Mouse (Mus musculus) Patski (cell line): ENCODE measurements around the gene Dchs2. TPM values are rescaled to one million over a fixed set of nuclear protein-coding genes. Genes with fewer than 3 reads are reported as not detected.
"Not testable (repeated sequence)": the region's sequence is repeated elsewhere in the genome, so short reads cannot be mapped to it uniquely, and the experiment has no call there.

ENCODE experiments used
- ATAC-seq: fragments of 100-300 bp; one replicate; pipeline ENCODE4 v1.8.0; 2021
- CTCF ChIA-PET: fragments of 350-600 bp; sonication (Branson Sonifier 250); formaldehyde crosslinking; loops from one replicate; lab custom pipeline; 2022; ENCODE audit warnings: inconsistent platforms; lab: Charles Lee
- POLR2A ChIA-PET: fragments of 350-600 bp; sonication (Branson Sonifier 250); formaldehyde crosslinking; loops from one replicate; lab custom pipeline; 2022; ENCODE audit warnings: antibody characterized with exemption, inconsistent platforms; lab: Charles Lee
- DNase-seq: peaks from one replicate; pipeline ENCODE4 v3.0.0-alpha.2; 2011; ENCODE audit warnings: low read depth, low spot score
- H3K27me3 ChIP-seq: fragments of 371-371 bp; one replicate; pipeline ENCODE4 v1.5.1; 2021
- CTCF ChIP-seq: fragments of 100-300 bp; IDR thresholded peaks from one replicate; pipeline ENCODE4 v1.5.1; 2021
- in situ Hi-C: fragments of 300-500 bp; cut with MboI; formaldehyde crosslinking; loops from 3 replicates; pipeline ENCODE4 v1.11.1; 2018; ENCODE audit warnings: low pct_unique_long_range_greater_than_20kb, mixed read lengths
- polyA plus RNA-seq: library from polyadenylated mRNA; unstranded; gene quantifications from one replicate; pipeline ENCODE4 v1.2.3, GENCODE M21; 2021

The Dchs2 gene
- polyA plus RNA-seq, 1 experiment from 2014 or later, result 0.12 TPM

GRCm38 (mm10) chr3:83114946-83115345, 12.8 kb upstream of the Dchs2 start:
- no peak for DNase-seq
- no peak for ATAC-seq

DNA sequence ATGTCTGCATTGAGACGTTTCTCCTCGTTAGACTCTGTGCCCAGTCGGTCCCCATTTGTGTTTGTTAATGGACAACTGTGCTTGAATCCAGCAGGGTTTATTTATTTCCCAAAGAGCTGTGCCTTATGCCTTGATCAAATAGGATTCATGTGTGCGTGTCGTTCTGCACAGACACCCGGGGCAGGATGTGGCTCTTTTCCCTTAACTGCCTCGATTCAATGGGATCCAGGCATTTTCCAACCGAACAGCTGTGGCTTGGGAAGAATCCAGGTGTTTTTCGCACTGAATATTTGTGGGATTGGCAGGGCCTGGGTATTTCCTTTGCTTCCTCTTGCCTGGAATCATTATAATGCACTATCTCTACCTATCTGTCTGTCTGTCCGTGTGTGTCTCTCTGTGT, 10.2 kb upstream of the Dchs2 start:
- peak; percentile 42 for DNase-seq
- ChIA-PET CTCF (interaction anchor here (1.8 kb wide), 1 partner anchor 13 kb away, joined by 4 read pairs; no protein-coding TSS in a partner anchor), POLR2A (interaction anchor here (1.2 kb wide), 1 partner anchor 10 kb away, joined by 3 read pairs; the partner anchor contains the start of gene Dchs2)
- in situ Hi-C loops, result no loop called here
- no peak for TF ChIP-seq CTCF
- ATAC-seq, result peak; percentile 62
- peaks cover 48% of the 10 kb centered on the region for H3K27me3 ChIP-seq

More at GRCm38 (mm10) chr3:83114946-83115345, 12.8 kb upstream of the Dchs2 start:
- ChIA-PET CTCF (no interaction called here), POLR2A (no interaction called here)
- TF ChIP-seq CTCF, result no peak
- in situ Hi-C loops, result loop anchor here (5.0 kb wide), 1 partner anchor 162 kb away; no protein-coding TSS in a partner anchor
- peaks cover 45% of the 10 kb centered on the region for H3K27me3 ChIP-seq

- POLR2A ChIA-PET, DNase-seq, in situ Hi-C loops, ATAC-seq: not testable (repeated sequence)
- CTCF ChIA-PET, result interaction anchor here (2.0 kb wide), 1 partner anchor 14 kb away, joined by 5 read pairs; no protein-coding TSS in a partner anchor
- peaks cover 70% of the 10 kb centered on the region for H3K27me3 ChIP-seq
Observed at GRCm38 (mm10) chr3:83123945-83124344, 3.8 kb upstream of the Dchs2 start.

- ChIA-PET POLR2A (interaction anchor here (0.9 kb wide), 1 partner anchor 10 kb away, joined by 3 read pairs; no protein-coding TSS in a partner anchor), CTCF (interaction anchor here (1.0 to 1.6 kb wide), 2 partner anchors 13 to 17 kb away, joined by 3 read pairs; no protein-coding TSS in a partner anchor)
- in situ Hi-C loops, result no loop called here
- H3K27me3 ChIP-seq, result peaks cover 74% of the 10 kb centered on the region
- no peak for TF ChIP-seq CTCF
- ATAC-seq, result peak; percentile 19
- DNase-seq, result no peak
Observed at GRCm38 (mm10) chr3:83127088-83127725, 541 bp upstream of the Dchs2 start.

GRCm38 (mm10) chr3:83128449-83128922, 738 bp downstream of the Dchs2 start:
- H3K27me3 ChIP-seq, result peaks cover 86% of the 10 kb centered on the region
- CTCF ChIA-PET, result interaction anchor here (1.3 to 1.4 kb wide), 2 partner anchors 11 to 18 kb away, joined by 4 to 5 read pairs; no protein-coding TSS in a partner anchor
- no peak for TF ChIP-seq CTCF
- no peak for DNase-seq
- ATAC-seq, result no peak
- POLR2A ChIA-PET, result interaction anchor here (0.9 to 1.3 kb wide), 2 partner anchors 9 to 12 kb away, joined by 3 read pairs; no protein-coding TSS in a partner anchor
- in situ Hi-C loops, result no loop called here

GRCm38 (mm10) chr3:83129151-83129550, 1.4 kb downstream of the Dchs2 start:
- no peak for ATAC-seq
- no peak for DNase-seq
- in situ Hi-C loops, result no loop called here
- TF ChIP-seq CTCF, result no peak
- H3K27me3 ChIP-seq, result peaks cover 93% of the 10 kb centered on the region
- ChIA-PET CTCF (interaction anchor here (1.3 to 1.4 kb wide), 2 partner anchors 10 to 19 kb away, joined by 4 to 5 read pairs; no protein-coding TSS in a partner anchor), POLR2A (interaction anchor here (1.3 kb wide), 1 partner anchor 8 kb away, joined by 3 read pairs; no protein-coding TSS in a partner anchor)

- POLR2A ChIA-PET, result no interaction called here
- no peak for DNase-seq
- in situ Hi-C loops, result no loop called here
- CTCF ChIA-PET, result interaction anchor here (0.7 kb wide), 1 partner anchor 42 kb away, joined by 3 read pairs; no protein-coding TSS in a partner anchor
- no peak for TF ChIP-seq CTCF
- peaks cover 53% of the 10 kb centered on the region for H3K27me3 ChIP-seq
- no peak for ATAC-seq
Observed at GRCm38 (mm10) chr3:83136413-83136812, 8.7 kb downstream of the Dchs2 start.

DNA sequence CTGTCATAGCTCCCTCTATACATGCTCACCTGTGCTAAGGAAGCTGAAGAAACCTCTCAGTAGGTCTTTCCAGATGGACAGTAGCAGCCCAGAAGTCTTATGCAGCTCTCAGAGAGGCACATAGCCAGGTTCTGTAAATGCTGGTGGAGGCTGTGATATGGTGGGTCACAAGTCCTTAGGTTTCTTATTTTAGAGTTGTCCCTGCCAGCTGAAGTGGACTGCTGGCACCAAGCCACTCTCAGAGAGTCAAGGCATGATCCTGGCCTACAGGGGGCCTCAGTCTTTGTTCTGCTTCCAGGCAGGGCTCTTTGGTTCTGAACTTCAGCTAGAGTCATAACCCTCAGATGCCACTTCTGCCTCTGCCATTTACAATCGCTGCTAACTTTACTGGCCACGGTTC, 11.1 kb downstream of the Dchs2 start:
- POLR2A ChIA-PET, result no interaction called here
- DNase-seq (no peak), ATAC-seq (no peak)
- in situ Hi-C loops, result no loop called here
- peaks cover 49% of the 10 kb centered on the region for H3K27me3 ChIP-seq
- CTCF ChIA-PET, result interaction anchor here (1.3 to 2.2 kb wide), 4 partner anchors 9 to 28 kb away, joined by 3 to 7 read pairs (median 4); no protein-coding TSS in a partner anchor
- no peak for TF ChIP-seq CTCF

DNA sequence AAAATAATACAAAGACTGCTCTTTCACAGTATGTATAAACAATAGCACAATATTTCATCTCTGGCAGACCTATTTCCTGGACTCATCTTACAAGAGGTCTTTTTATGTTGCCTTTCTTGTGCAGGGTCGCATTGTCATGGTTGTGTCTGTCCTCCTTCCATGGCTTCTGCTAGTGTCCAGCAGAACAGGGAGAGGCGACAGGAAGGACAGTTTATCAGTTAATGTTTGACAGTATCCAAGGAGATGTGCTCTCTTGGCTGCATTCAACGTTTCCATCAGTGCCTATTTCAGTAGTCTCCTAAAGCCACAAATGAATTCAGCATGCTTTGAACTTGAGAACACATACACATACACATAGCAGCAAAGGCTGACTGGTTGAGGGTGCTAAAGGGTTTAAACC, 17.9 kb downstream of the Dchs2 start:
- ChIA-PET POLR2A (no interaction called here), CTCF (interaction anchor here (1.3 kb wide), 2 partner anchors 11 to 67 kb away, joined by 3 to 6 read pairs; no protein-coding TSS in a partner anchor)
- no peak for TF ChIP-seq CTCF
- in situ Hi-C loops, result no loop called here
- ATAC-seq, result no peak
- peaks cover 52% of the 10 kb centered on the region for H3K27me3 ChIP-seq
- no peak for DNase-seq

DNA sequence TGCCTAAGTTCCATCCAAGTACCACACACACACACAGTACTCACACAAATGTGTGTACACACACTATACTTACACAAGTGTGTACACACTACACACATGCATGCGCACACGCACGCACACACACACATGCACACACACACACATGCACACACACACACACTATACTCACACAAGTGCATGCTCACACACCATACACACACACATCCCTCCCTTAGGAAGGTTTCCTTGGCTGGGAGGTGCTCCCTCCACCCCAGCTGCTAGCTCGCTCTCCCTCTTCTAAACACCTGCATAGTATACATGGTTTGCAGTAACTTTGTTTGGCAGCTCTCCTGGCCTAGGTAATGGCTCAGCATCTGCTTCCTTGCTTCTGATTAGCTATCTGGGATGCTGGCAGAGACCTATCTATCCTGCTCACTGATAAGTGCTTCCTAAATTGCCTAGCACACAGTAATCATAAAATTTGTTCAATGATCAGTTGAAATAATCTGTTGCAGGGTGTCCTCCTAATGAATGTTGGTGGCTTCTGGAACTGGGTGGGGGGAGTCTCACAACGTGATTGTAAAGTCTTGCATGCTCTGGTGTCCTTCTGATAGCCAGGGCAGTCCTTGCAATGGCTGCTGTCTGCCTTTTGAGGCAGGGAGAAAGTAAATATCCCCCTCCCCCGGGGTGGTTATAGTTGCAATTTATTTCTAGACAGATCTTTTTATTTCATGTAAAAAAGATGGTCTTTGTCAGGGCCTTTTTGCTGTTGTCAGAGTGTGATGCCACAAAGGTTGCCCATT, 19.7 kb downstream of the Dchs2 start:
- in situ Hi-C loops, result no loop called here
- ChIA-PET POLR2A (no interaction called here), CTCF (interaction anchor here (1.3 to 1.6 kb wide), 2 partner anchors 13 to 37 kb away, joined by 3 read pairs; no protein-coding TSS in a partner anchor)
- TF ChIP-seq CTCF, result no peak
- DNase-seq (no peak), ATAC-seq (no peak)
- peaks cover 44% of the 10 kb centered on the region for H3K27me3 ChIP-seq
